Mouse (Mus musculus) intestine, embryonic 15.5 days (tissue): ENCODE data around the gene Fbxl12. TPM values are rescaled to one million over a fixed set of nuclear protein-coding genes. Genes with fewer than 3 reads are reported as not detected.

ENCODE experiments used
- ATAC-seq: fragments of 200-750 bp; cut with Nextera tagmentation; 2 replicates; pipeline ENCODE4 v1.8.0; 2017; ENCODE audit warnings: moderate TSS enrichment, moderate library complexity
- H3K27ac ChIP-seq: fragments of 300-500 bp; sonication (generic); 2 replicates; pipeline ENCODE4 v1.5.1; 2015; ENCODE audit warnings: mild to moderate bottlenecking, inconsistent platforms
- H3K27me3 ChIP-seq: fragments of 300-500 bp; sonication (generic); replicated peaks from 2 replicates; pipeline ENCODE4 v1.6.1; 2015; ENCODE audit warnings: inconsistent platforms
- H3K36me3 ChIP-seq: fragments of 300-500 bp; sonication (generic); 2 replicates; pipeline ENCODE4 v1.6.1; 2015; ENCODE audit warnings: inconsistent platforms
- H3K4me1 ChIP-seq: fragments of 300-500 bp; sonication (generic); replicated peaks from 2 replicates; pipeline ENCODE4 v1.6.1; 2015; ENCODE audit warnings: inconsistent platforms
- H3K4me2 ChIP-seq: fragments of 300-500 bp; sonication (generic); replicated peaks from 2 replicates; pipeline ENCODE4 v1.6.1; 2015; ENCODE audit warnings: mild to moderate bottlenecking, inconsistent platforms
- H3K4me3 ChIP-seq: fragments of 300-500 bp; sonication (generic); replicated peaks from 2 replicates; pipeline ENCODE4 v1.5.1; 2015; ENCODE audit warnings: inconsistent platforms
- H3K9ac ChIP-seq: fragments of 300-500 bp; sonication (generic); 2 replicates; pipeline ENCODE4 v1.6.1; 2015; ENCODE audit warnings: inconsistent platforms
- H3K9me3 ChIP-seq: fragments of 300-500 bp; sonication (generic); 2 replicates; pipeline ENCODE4 v1.6.1; 2016; ENCODE audit warnings: inconsistent platforms
- WGBS: fragments of 180-500 bp; shearing (Covaris S2); methylation state at CpG from one replicate; pipeline ENCODE4 v1.1.7; 2015; 5-methylcytosine and 5-hydroxymethylcytosine counted together
- polyA plus RNA-seq: library from polyadenylated mRNA; unstranded; fragments of >200 nt; fragmentation: Nextera tagmentation; extraction: Ambion mirVana; gene quantifications from 2 replicates; pipeline ENCODE4 v1.2.1, GENCODE M21; 2015

Fbxl12 gene
- polyA plus RNA-seq, 1 experiment from 2014 or later, result 14.7 TPM

DNA sequence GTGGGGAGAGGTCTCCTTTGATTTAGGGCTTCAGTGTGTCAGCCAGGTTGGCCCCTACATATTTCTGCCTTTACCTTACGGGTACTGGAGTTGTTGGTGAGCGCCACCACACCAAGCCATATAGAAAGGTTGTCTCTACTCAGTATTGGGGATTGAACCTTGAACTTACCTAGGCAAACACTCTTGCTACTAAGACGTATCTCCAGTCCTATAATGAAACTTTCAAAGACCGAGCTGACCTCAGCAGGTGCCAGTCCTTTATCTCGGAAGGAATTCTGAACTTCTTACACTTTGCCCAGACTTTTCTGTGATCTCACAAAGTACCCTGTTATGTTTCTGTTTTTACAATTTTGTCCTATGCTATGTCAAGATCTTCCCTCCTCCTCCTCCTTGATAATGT lies 32.6 kb downstream of the Fbxl12 start:
- Histone ChIP-seq H3K9me3 (no peaks in the 10 kb centered on the region), H3K4me1 (no peaks in the 10 kb centered on the region), H3K4me2 (no peak overlapping the region), H3K4me3 (no peak overlapping the region), H3K36me3 (no peaks in the 10 kb centered on the region; the same call in 1 of the 2 replicates), H3K9ac (no peak overlapping the region), H3K27me3 (no peaks in the 10 kb centered on the region), H3K27ac (no peak overlapping the region)
- 70% methylated on average over 5 of the region's 5 CpGs for WGBS
- ATAC-seq, result 0 out of 2 replicates have a peak, but pooled peaks have one; percentile 25

DNA sequence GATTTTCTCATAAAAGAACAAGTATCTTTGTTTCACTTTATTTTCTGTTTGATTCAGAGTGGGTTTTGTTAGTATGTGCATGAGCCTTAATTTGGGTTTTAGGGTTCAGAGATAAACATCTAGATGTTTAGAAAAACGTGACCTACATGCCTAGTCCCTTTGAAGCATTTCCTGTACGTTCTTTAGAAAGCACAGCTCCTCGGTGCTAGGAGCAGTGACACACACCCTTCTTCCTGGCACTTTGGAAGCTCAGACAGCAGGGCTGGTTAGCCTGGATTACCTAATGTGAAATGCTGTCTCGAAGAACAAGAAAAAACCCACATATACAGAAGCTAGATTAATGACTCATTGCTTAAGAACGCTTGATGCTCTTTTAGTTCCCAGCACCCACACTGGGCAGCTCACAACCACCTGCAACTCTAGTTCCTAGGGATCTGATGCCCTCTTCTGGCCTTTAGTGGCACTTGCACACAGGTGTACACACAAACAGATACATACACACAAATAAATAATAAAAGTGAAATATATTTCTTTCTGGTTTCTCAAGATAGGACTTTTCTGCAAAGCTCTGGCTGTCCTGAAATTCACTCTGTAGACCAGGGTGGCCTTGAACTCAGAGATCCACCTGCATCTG lies 34.6 kb downstream of the Fbxl12 start:
- H3K9me3 ChIP-seq, result no peaks in the 10 kb centered on the region
- H3K4me2 ChIP-seq, result no peak overlapping the region
- no peaks in the 10 kb centered on the region; the same call in 1 of the 2 replicates for H3K36me3 ChIP-seq
- 84% methylated on average over 5 of the region's 5 CpGs for WGBS
- no peaks in the 10 kb centered on the region for H3K4me1 ChIP-seq
- no peak overlapping the region for H3K4me3 ChIP-seq
- no peak overlapping the region for H3K27ac ChIP-seq
- no peak overlapping the region for H3K9ac ChIP-seq
- H3K27me3 ChIP-seq, result no peaks in the 10 kb centered on the region
- no peak for ATAC-seq

DNA sequence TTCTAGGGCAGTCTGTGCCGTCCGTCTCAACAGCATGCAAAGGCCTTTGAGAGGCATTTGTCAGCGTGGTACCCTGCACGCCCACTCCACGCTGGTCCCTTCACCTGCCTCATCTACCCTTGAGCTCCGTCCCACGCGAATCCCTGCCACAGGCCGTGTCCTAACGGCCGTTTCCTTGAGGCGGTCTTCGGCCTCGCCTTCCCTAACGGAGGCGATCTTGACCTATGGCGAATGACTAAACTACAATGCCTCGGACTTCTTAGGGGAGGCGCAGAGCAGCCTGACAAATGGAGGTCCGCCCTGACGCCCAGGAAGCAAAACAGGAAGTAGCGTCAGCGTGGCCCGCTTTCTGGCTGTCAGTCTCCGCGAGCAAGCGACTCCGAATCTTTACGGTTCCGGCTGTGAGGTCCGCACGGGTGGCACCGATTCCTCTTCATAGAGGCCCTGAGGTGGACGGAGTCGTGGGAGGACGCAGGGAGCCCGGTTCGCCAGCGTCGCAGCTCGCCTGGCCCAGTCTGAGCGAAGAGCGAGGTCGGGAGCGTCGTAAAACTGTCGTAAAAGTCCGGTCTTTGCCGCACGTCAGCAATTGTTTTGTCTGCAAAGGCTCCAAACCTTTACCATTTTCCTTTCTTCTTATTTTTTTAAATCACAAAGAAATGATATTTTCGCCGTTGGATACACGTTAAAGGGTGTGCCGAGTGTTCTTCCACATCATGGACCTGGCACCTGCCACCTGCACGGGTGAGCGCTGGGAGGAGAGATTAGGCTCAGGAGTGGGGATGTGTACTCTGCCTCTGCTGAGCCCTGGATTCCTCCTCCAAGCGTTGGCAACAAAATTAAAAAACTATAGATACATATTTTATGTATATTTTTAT lies 37.2 kb downstream of the Fbxl12 start:
- peak overlapping the region; percentile 71 for H3K4me2 ChIP-seq
- no peaks in the 10 kb centered on the region; the same call in 1 of the 2 replicates for H3K36me3 ChIP-seq
- peak overlapping the region; percentile 83 for H3K9ac ChIP-seq
- H3K4me3 ChIP-seq, result peak overlapping the region; percentile 74
- H3K4me1 ChIP-seq, result no peaks in the 10 kb centered on the region
- under 1% methylated on average over 57 of the region's 57 CpGs for WGBS
- ATAC-seq, result peak; percentile 94
- peak overlapping the region; percentile 97 for H3K27ac ChIP-seq
- no peaks in the 10 kb centered on the region for H3K27me3 ChIP-seq
- H3K9me3 ChIP-seq, result no peaks in the 10 kb centered on the region

DNA sequence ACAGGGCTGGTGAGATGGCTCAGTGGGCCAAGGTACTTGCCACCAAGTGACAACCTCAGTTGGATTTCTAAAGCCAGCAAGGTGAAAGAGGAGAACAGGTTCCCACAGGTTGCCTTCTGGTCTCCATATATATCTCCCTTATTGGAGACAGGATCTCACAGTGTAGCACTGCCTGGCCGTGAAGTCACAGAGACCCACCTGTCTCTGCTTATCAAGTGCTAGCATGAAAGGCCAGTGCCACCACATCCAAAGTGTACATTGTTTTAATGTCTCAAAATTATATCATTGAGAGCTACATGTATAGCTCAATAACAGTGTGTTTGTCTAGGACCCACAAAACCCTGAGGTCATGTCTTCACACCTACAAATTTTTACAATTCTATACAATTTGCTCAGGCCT lies 38.3 kb downstream of the Fbxl12 start:
- H3K4me2 ChIP-seq, result peak overlapping the region; percentile 71; the same call in 1 of the 2 replicates
- 93% methylated on average over 1 of the region's 1 CpGs for WGBS

DNA sequence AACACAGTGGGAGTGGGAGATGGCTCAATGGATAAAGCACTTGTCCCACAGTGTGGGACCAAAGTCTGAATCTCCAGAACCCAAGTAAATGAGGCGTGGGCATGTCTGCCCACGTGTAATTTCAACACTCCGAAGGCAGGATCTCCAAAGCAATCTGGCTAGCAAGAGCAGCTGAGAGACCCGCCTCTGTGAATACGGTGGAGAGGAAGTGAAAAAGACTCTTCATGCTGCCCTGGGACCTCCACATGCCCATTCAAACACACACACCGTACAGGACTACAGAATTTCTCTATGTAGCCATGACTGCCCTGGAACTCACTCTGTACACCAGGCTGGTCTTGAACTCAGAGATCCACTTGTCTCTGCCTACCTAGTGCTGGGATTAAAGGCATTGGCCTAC lies 43.3 kb downstream of the Fbxl12 start:
- Histone ChIP-seq H3K27me3 (no peaks in the 10 kb centered on the region), H3K4me1 (no peaks in the 10 kb centered on the region), H3K36me3 (no peaks in the 10 kb centered on the region), H3K4me2 (no peak overlapping the region), H3K4me3 (no peak overlapping the region), H3K27ac (no peak overlapping the region), H3K9ac (no peak overlapping the region), H3K9me3 (no peaks in the 10 kb centered on the region)
- ATAC-seq, result no peak
- 80% methylated on average over 6 of the region's 6 CpGs for WGBS

More for the DNA sequence above, 38.3 kb downstream of the Fbxl12 start:
- no peaks in the 10 kb centered on the region for H3K27me3 ChIP-seq
- H3K4me3 ChIP-seq, result no peak overlapping the region
- no peak overlapping the region for H3K27ac ChIP-seq
- H3K9ac ChIP-seq, result no peak overlapping the region
- no peak for ATAC-seq
- no peaks in the 10 kb centered on the region for H3K9me3 ChIP-seq
- no peaks in the 10 kb centered on the region; the same call in 1 of the 2 replicates for H3K36me3 ChIP-seq
- no peaks in the 10 kb centered on the region for H3K4me1 ChIP-seq

DNA sequence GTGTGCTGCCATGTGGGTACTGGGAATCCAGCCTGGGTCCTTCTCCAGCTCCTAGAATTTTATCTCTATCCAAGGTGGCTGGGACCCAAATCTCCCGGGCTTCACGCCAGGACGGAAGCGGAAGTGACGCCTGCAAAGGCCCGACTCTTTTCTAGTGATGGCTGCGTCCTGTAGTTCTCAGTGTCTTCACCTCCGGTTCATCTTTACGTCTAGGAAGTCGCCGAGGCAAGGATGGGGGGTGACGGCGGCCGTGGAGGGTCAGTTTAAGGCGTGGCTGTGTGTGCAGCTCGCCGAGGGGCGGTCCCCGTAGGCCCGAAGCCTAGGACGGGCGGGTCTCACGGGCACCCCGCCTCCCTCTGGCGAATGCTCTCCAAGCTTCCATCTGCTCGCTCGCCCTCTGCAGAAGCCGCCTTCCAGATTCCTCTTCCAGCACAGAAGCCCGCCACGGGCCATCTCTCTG lies 63.4 kb downstream of the Fbxl12 start, which contains the start of gene Zfp846:
Gene Zfp846, plus strand, starts transcription at position 117 of the 460 bp plus-strand sequence.
- H3K4me3 ChIP-seq, result peak within 1 kb of the TSS; percentile 65
- peak within 1 kb of the TSS; percentile 56 for H3K4me2 ChIP-seq
- no peaks in the 10 kb centered on the region for H3K4me1 ChIP-seq
- WGBS, result under 1% methylated on average over 30 of the region's 30 CpGs
- ATAC-seq, result peak; percentile 99
- H3K9ac ChIP-seq, result peak within 1 kb of the TSS; percentile 74
- H3K36me3 ChIP-seq, result 0 out of 2 replicates have a peak, but pooled peaks cover 2% of the 10 kb centered on the region
- H3K27me3 ChIP-seq, result no peaks in the 10 kb centered on the region; the same call in 1 of the 2 replicates
- H3K27ac ChIP-seq, result peak within 1 kb of the TSS; percentile 86
- no peaks in the 10 kb centered on the region for H3K9me3 ChIP-seq

DNA sequence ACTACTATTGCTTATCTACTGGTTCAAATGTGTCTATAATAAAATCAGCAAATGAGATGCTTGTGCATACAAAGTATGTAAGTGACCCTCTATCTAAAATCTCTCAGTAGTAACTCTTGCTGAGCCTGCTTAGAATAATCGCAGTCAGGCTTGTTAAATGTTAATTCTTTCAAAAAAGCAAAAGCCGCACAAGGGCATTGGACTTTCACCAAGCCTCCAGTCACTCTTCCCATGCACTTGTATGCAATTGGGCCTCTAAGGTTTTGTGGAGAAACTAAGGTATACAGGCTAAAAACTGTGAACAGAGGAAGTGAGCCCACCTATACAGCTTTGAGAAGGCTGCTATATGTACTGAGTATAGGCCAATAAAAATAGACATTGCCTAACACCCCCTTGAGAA lies 68.0 kb downstream of the Fbxl12 start:
- WGBS, result 84% methylated on average over 2 of the region's 2 CpGs
- Histone ChIP-seq H3K4me3 (no peak overlapping the region), H3K27me3 (no peaks in the 10 kb centered on the region; the same call in 1 of the 2 replicates), H3K36me3 (no peaks in the 10 kb centered on the region), H3K4me2 (no peak overlapping the region), H3K9me3 (no peaks in the 10 kb centered on the region), H3K27ac (no peak overlapping the region), H3K9ac (no peak overlapping the region), H3K4me1 (no peaks in the 10 kb centered on the region)
- ATAC-seq, result no peak

DNA sequence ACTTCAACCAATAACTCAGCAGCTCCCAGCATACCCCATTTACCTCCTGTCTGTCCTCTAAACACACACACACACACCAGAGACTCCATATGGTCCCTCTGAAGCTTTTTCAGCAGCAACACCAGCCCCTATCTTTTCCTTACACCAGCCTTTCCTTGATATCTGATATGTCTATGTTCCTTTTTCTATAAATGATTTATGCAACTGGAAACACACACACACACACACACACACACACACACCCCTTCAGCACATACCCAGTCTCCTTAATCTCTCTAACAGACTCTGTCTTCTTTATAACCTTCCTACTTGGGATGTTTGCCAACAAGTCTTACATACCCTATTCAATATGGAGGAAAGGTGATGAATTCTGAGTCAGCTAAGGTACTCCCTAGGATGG lies 73.5 kb downstream of the Fbxl12 start:
- H3K4me3 ChIP-seq, result no peak overlapping the region
- H3K9ac ChIP-seq, result no peak overlapping the region
- no peak overlapping the region for H3K27ac ChIP-seq
- no peaks in the 10 kb centered on the region for H3K9me3 ChIP-seq
- no peaks in the 10 kb centered on the region for H3K36me3 ChIP-seq
- ATAC-seq, result no peak
- H3K4me1 ChIP-seq, result no peaks in the 10 kb centered on the region
- no peak overlapping the region for H3K4me2 ChIP-seq
- H3K27me3 ChIP-seq, result no peaks in the 10 kb centered on the region

Other genes with a start within 250 kb of the Fbxl12 start
- 11.9 and 14.7 TPM in 2 replicates for gene Zfp26, start 184.6 kb downstream of the Fbxl12 start, polyA plus RNA-seq
- 15.1 and 15.7 TPM in 2 replicates for gene Zfp426, start 152.0 kb downstream of the Fbxl12 start, polyA plus RNA-seq
- 55.1 and 62.4 TPM in 2 replicates for gene Zfp266, start 123.3 kb downstream of the Fbxl12 start, polyA plus RNA-seq
- 12.0 and 13.8 TPM in 2 replicates for gene Zfp846, start 63.5 kb downstream of the Fbxl12 start, polyA plus RNA-seq
- 356 and 399 TPM in 2 replicates for gene Ubl5, start 1.9 kb downstream of the Fbxl12 start, polyA plus RNA-seq
- gene Pin1, start 7.3 kb upstream of the Fbxl12 start, polyA plus RNA-seq, result 44.1 and 46.8 TPM in 2 replicates
- gene Olfm2, start 101.6 kb upstream of the Fbxl12 start, polyA plus RNA-seq, result 8.1 and 8.8 TPM in 2 replicates
- 2.7 and 2.8 TPM in 2 replicates for gene Col5a3, start 170.3 kb upstream of the Fbxl12 start, polyA plus RNA-seq
- gene Rdh8, start 173.7 kb upstream of the Fbxl12 start, polyA plus RNA-seq, result not detected in 2 replicates
- 15.0 and 19.8 TPM in 2 replicates for gene A230050P20Rik, start 223.9 kb upstream of the Fbxl12 start, polyA plus RNA-seq
- 8.3 and 10.7 TPM in 2 replicates for gene Angptl6, start 235.0 kb upstream of the Fbxl12 start, polyA plus RNA-seq
- 91.6 and 95.5 TPM in 2 replicates for gene Ppan, start 243.4 kb upstream of the Fbxl12 start, polyA plus RNA-seq